Mouse (Mus musculus): ENCODE measurements around the gene Reep6. TPM values are rescaled to one million over a fixed set of nuclear protein-coding genes. Genes with fewer than 3 reads are reported as not detected.

The Reep6 gene
- polyA plus RNA-seq, 1 experiment from 2014 or later = 5.7 TPM

DNA sequence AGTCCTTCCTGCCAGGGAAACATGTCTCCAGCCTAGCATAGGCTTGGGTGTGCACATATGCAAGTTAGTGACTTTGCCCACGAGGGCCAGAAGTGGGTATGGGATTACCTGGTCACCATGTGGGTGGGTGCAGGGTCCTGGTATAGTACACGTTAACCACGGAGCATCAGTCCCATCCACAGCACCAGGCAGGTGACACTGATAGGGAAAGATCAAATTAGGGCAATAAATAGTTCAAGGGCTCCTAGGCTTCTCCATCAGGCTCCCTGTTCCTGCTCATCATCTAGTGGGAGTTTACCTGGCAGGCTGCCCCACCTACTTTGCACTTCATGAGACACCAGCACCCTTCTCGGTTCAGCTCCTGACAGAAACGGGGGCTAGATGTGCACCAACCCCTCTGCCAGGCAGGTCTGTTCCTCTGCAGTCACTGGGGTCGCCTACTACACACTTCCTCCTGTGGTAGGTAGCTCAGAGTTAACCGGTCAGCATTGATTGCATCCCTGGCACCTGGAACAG, 34.9 kb upstream of the Reep6 start:
- 51% methylated on average over 7 of the region's 7 CpGs for WGBS
- H3K27me3 ChIP-seq = peaks cover 35% of the 10 kb centered on the region
- no peaks in the 10 kb centered on the region for H3K9me3 ChIP-seq
- H3K4me1 ChIP-seq = peaks cover 38% of the 10 kb centered on the region
- H3K4me3 ChIP-seq = no peak overlapping the region
- no peak for ATAC-seq (ENCODE audit: insufficient number of reproducible peaks, insufficient read depth, low FRiP score, low TSS enrichment)
- peak overlapping the region; percentile 41; the same call in 1 of the 2 replicates for H3K27ac ChIP-seq
- peaks cover 19% of the 10 kb centered on the region for H3K36me3 ChIP-seq
- no peak overlapping the region for H3K9ac ChIP-seq
- no peak overlapping the region for H3K4me2 ChIP-seq (replicated peaks)

DNA sequence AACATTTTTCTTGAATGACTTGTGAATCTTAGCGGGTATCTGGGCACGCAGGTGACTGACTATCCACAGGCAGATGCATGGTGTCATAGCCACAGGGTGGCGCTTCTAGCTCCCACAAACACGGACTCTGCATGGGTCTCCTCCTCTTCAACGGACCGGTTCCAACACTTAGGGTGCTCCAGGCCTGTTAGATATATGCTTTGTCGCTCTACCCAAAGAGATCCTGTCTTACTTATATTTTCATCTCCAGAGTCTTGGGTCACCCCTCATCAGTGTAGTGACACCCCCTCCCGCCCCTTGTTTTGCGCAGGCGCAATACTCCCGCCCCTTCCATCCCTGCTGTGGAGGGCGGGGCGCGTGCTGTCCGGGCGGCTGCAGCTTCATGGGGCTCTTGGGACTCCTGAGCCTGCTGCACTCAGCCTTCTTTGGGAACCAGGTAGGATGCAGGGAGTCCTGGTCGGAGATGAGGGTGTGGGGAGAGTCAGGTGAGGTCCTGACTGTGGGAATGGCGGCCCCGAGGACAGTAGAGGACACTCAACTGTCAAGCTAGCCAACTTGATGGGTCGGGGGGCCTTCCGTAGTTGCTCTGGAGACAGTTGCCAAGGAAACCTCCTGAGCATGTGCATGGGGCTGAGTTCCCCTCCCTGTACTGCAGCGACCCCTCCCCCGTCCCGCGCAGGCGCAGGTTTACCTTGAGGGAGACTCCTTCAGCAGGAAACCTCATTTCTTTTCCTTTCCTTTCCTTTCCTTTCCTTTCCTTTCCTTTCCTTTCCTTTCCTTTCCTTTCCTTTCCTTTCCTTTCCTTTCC, 33.9 kb upstream of the Reep6 start, which contains the start of gene Apc2:
Gene Apc2 (plus strand): TSS at position 360 of the 808 bp plus-strand sequence.
- peak within 1 kb of the TSS; percentile 48 for H3K9ac ChIP-seq
- WGBS = 2% methylated on average over 26 of the region's 26 CpGs
- peaks cover 19% of the 10 kb centered on the region for H3K36me3 ChIP-seq
- H3K4me3 ChIP-seq = peak within 1 kb of the TSS; percentile 43
- peak; percentile 57 for ATAC-seq (ENCODE audit: insufficient number of reproducible peaks, insufficient read depth, low FRiP score, low TSS enrichment)
- peak within 1 kb of the TSS; percentile 83 for H3K27ac ChIP-seq
- no peaks in the 10 kb centered on the region for H3K9me3 ChIP-seq
- peaks cover 38% of the 10 kb centered on the region for H3K4me1 ChIP-seq
- H3K4me2 ChIP-seq (replicated peaks) = peak within 1 kb of the TSS; percentile 75
- H3K27me3 ChIP-seq = peaks cover 44% of the 10 kb centered on the region

DNA sequence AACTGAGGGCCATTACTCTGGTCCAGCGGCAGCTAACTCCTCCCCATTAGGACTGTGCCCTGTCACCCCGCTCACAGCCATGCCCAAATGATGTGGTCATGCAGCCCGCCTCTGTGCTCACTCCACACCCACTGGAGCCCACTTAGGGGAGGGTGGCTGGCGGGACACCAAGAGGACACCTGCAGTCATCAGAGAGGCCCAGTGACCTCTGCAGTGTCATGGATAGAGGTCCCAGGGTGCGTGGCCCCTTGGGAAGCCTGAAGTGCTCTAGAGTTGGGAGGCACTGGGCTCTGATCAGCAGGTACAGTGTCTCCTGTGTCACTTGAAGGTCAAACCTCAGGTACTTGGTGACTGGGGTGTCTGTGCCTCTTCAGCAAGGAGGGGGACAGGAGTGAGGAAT, 32.9 kb upstream of the Reep6 start:
- peak overlapping the region; percentile 75 for H3K4me2 ChIP-seq (replicated peaks)
- peak overlapping the region; percentile 43; the same call in 1 of the 2 replicates for H3K4me3 ChIP-seq
- peaks cover 19% of the 10 kb centered on the region for H3K36me3 ChIP-seq
- H3K27ac ChIP-seq = 0 out of 2 replicates have a peak overlapping the region, but pooled peaks have one; percentile 46
- peaks cover 38% of the 10 kb centered on the region for H3K4me1 ChIP-seq
- no peaks in the 10 kb centered on the region for H3K9me3 ChIP-seq
- H3K27me3 ChIP-seq = peaks cover 54% of the 10 kb centered on the region
- peak overlapping the region; percentile 48; the same call in 1 of the 2 replicates for H3K9ac ChIP-seq
- 68% methylated on average over 5 of the region's 5 CpGs for WGBS
- ATAC-seq (ENCODE audit: insufficient number of reproducible peaks, insufficient read depth, low FRiP score, low TSS enrichment) = no peak

DNA sequence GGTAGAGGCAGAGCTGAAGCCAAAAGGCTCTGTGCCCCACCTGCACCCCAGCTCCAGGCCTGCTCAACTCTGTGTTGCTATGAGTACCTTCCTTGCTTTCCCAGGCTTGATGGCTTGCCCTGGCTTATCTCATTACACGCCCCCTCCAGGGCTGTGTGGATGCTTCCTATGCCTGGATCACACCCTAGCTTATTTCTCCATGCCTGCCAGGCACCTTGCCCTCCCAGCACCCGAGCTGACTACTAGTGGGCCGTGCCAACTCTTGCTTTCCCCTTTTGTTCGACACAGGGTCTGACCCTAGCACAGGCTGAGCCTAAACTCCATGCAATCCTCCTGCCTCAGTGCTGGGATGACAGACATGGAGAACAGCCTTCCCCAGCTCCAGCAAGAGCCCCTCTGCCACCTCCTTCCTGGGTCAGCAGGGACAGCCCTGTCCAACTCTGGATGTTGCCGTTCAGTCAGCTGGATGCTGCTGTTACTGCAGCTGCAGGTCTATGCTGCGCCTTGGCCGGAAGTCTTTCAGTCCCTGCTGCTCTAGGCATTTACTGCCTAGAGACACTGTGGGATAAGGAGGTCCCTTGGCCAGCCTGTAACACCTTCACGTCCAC, 32.1 kb upstream of the Reep6 start:
- Histone ChIP-seq H3K36me3 (peaks cover 19% of the 10 kb centered on the region), H3K4me2 (replicated peaks) (no peak overlapping the region), H3K4me1 (peaks cover 45% of the 10 kb centered on the region), H3K9me3 (no peaks in the 10 kb centered on the region), H3K27ac (no peak overlapping the region), H3K27me3 (peaks cover 62% of the 10 kb centered on the region), H3K4me3 (no peak overlapping the region), H3K9ac (no peak overlapping the region)
- ATAC-seq (ENCODE audit: insufficient number of reproducible peaks, insufficient read depth, low FRiP score, low TSS enrichment) = no peak
- WGBS = 72% methylated on average over 8 of the region's 8 CpGs

DNA sequence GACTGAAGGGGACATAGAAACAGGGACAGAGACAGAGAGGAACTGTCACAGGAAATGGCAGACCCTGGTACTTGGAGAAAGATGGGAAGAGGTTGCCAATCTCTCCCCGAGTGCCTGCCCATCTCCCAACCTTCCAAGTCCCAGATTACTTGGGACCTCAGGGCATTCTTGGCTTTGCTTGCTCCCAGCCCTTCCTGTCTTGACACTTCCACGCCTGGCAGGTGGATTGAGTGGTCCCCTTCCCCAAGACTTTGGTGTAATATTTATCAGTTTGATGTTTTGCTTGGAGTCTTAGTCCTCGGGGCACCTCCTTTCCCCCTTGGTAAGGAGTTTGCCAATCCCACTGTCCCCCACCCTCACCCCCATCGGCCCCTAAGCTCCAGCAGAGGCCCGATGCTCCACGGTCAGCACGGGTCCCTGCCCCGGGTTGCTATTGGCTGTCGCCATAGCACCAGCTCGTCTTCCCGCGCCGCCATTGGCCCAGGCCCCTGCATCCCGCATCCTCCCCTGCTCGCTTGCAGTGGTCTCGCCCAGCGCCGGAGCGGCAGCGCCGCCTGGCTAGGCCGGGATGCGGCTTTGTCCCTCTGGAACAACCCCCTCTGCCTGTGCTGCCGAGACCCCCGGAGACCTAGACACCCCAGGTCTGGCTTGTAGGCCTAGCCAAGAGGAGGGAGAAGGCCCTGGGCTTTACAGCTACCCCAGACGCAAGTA, 31.0 kb upstream of the Reep6 start:
- Histone ChIP-seq H3K4me3 (peak overlapping the region; percentile 37), H3K27me3 (peaks cover 67% of the 10 kb centered on the region), H3K9ac (peak overlapping the region; percentile 35), H3K27ac (0 out of 2 replicates have a peak overlapping the region, but pooled peaks have one; percentile 2), H3K9me3 (no peaks in the 10 kb centered on the region), H3K4me1 (peaks cover 39% of the 10 kb centered on the region), H3K4me2 (replicated peaks) (peak overlapping the region; percentile 51), H3K36me3 (peaks cover 14% of the 10 kb centered on the region)
- peak; percentile 52 for ATAC-seq (ENCODE audit: insufficient number of reproducible peaks, insufficient read depth, low FRiP score, low TSS enrichment)
- WGBS = 4% methylated on average over 26 of the region's 26 CpGs

DNA sequence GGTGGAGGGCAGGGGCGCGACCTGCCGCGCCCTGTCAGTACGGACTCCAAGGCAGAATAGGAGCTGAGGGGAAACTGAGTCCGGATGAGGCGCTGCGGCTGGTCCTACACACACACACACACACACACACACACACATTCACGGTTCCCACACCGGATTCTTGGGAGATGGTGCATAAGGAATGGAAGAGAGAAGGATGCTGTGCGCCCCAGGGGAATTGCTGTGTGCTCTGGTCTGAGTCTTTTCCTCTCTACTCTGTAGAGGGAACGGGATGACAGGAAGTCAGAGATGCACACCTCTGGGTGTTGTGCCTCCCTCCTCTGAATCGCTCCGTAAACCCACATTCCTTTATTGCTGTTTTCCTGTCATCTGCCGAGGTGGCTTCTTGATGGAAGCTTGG, 30.5 kb upstream of the Reep6 start:
- Histone ChIP-seq H3K27me3 (peaks cover 73% of the 10 kb centered on the region), H3K4me2 (replicated peaks) (peak overlapping the region; percentile 51), H3K9me3 (no peaks in the 10 kb centered on the region), H3K36me3 (peaks cover 9% of the 10 kb centered on the region), H3K9ac (peak overlapping the region; percentile 35), H3K4me1 (peaks cover 33% of the 10 kb centered on the region), H3K4me3 (peak overlapping the region; percentile 37), H3K27ac (0 out of 2 replicates have a peak overlapping the region, but pooled peaks have one; percentile 2)
- no peak for ATAC-seq (ENCODE audit: insufficient number of reproducible peaks, insufficient read depth, low FRiP score, low TSS enrichment)
- 10% methylated on average over 15 of the region's 15 CpGs for WGBS

DNA sequence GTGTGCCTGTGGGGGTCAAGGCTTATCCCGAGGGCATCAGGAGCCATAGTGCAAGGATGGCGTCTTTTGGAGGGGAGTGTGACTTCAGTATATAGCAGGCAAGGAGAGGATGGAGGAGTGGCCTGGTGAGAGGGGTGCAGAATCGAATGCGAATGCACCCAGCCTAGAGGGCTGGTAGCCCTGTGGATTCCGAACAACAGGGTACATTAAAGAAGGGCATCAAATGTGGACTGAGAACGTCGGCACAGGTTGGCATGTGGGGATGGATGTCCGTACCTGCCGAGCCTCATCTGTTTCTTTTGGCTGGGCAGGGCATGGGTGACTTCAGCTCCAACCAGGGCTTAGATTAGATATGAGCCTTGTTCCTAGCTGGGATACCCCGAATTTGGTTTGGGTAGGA, 29.9 kb upstream of the Reep6 start:
- ATAC-seq (ENCODE audit: insufficient number of reproducible peaks, insufficient read depth, low FRiP score, low TSS enrichment) = no peak
- WGBS = 46% methylated on average over 10 of the region's 10 CpGs
- H3K4me3 ChIP-seq = peak overlapping the region; percentile 37
- peak overlapping the region; percentile 51 for H3K4me2 ChIP-seq (replicated peaks)
- peak overlapping the region; percentile 35; the same call in 1 of the 2 replicates for H3K9ac ChIP-seq
- H3K9me3 ChIP-seq = no peaks in the 10 kb centered on the region
- no peak overlapping the region for H3K27ac ChIP-seq
- peaks cover 33% of the 10 kb centered on the region for H3K4me1 ChIP-seq
- peaks cover 78% of the 10 kb centered on the region for H3K27me3 ChIP-seq
- H3K36me3 ChIP-seq = peaks cover 3% of the 10 kb centered on the region

DNA sequence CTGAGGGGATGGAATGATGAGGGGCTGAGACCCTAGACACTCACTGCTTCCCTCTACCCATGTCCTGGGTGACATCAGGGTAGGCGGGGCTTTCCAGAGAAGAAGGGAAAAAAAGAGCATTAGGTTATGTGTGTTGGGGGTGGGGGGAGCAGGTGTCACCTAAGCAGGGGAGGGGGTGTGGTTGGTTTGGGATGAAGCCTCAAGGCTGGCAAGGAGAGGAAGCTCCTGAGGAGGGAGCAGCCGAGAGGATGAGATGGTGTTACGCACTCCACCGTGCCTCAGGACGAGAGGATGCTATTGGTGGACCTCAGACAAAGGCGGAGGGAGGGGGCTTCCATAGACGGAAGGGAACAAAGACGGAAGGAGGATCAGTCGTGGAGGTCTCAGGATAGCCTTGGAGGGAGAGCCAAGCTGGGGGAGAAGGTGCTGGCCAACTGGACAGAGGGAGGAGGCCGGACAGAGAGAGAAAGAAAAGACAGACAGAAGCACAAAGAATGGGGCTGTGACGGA, 29.0 kb upstream of the Reep6 start:
- peak; percentile 45; the same call in 1 of the 2 replicates for ATAC-seq (ENCODE audit: insufficient number of reproducible peaks, insufficient read depth, low FRiP score, low TSS enrichment)
- peaks cover 87% of the 10 kb centered on the region for H3K27me3 ChIP-seq
- H3K36me3 ChIP-seq = no peaks in the 10 kb centered on the region
- H3K9ac ChIP-seq = peak overlapping the region; percentile 40; the same call in 1 of the 2 replicates
- peak overlapping the region; percentile 51 for H3K4me2 ChIP-seq (replicated peaks)
- H3K4me3 ChIP-seq = peak overlapping the region; percentile 26
- H3K4me1 ChIP-seq = peaks cover 26% of the 10 kb centered on the region
- H3K27ac ChIP-seq = 0 out of 2 replicates have a peak overlapping the region, but pooled peaks have one; percentile 54
- no peaks in the 10 kb centered on the region for H3K9me3 ChIP-seq
- 22% methylated on average over 11 of the region's 11 CpGs for WGBS

DNA sequence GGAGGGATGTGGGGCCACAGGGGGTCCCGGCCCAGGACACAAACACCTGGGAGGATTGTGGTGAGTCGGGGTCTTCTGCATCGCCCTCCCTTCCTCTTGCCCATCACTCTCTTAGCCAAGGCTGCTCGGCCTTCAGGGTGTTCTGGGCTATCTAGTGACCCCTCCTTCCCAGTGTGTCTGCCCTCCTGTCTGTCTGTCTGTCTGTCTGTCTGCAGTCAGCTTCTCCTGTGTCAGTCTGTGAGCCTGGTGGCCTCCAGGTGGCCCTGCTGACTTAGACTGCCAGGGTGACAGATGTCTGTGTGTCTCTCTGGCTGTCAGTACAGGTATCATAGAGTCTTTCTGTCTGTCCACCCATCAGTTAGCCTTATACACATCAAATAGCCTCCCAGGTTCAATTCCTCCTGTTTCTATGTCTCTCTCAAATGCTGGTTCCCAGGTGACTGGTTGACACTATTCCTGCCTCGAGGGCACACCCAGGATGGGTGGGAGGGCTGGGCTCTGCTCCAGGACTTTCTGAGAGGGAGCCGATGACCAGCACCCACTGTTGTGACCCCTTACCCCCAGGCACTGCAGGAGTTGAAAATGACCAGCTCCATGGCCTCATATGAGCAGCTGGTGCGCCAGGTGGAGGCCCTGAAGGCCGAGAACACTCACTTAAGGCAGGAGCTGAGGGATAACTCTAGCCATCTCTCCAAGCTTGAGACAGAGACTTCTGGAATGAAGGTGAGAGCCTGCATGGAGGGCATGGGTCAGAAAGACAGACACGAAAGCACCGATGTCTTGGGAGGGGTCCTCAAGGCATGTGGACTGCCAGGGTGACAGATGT, 28.3 kb upstream of the Reep6 start:
- H3K4me1 ChIP-seq = peaks cover 21% of the 10 kb centered on the region
- peak overlapping the region; percentile 37 for H3K4me2 ChIP-seq (replicated peaks)
- no peak overlapping the region for H3K27ac ChIP-seq
- H3K9me3 ChIP-seq = no peaks in the 10 kb centered on the region
- H3K36me3 ChIP-seq = no peaks in the 10 kb centered on the region
- peak overlapping the region; percentile 26 for H3K4me3 ChIP-seq
- no peak for ATAC-seq (ENCODE audit: insufficient number of reproducible peaks, insufficient read depth, low FRiP score, low TSS enrichment)
- WGBS = 75% methylated on average over 10 of the region's 10 CpGs
- peaks cover 92% of the 10 kb centered on the region for H3K27me3 ChIP-seq
- peak overlapping the region; percentile 40 for H3K9ac ChIP-seq

DNA sequence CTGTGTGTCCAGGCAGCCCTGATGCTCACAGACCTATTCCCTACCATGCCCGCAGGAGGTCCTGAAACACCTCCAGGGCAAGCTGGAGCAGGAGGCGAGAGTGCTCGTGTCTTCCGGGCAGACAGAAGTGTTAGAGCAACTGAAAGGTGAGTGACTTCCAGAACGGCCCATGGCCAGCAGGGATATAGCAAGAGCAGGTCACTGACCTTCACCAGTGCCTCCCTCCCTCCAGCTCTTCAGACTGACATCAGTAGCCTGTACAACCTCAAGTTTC, 27.7 kb upstream of the Reep6 start:
- Histone ChIP-seq H3K9me3 (no peaks in the 10 kb centered on the region), H3K4me3 (0 out of 2 replicates have a peak overlapping the region, but pooled peaks have one; percentile 9), H3K9ac (peak overlapping the region; percentile 40; the same call in 1 of the 2 replicates), H3K36me3 (no peaks in the 10 kb centered on the region), H3K27me3 (peaks cover 86% of the 10 kb centered on the region), H3K27ac (no peak overlapping the region), H3K4me1 (peaks cover 18% of the 10 kb centered on the region), H3K4me2 (replicated peaks) (peak overlapping the region; percentile 37)
- ATAC-seq (ENCODE audit: insufficient number of reproducible peaks, insufficient read depth, low FRiP score, low TSS enrichment) = no peak
- WGBS = 36% methylated on average over 5 of the region's 5 CpGs

All from embryonic facial prominence, embryonic 12.5 days (tissue).